Mouse (Mus musculus): ENCODE results near the gene Kcnma1. TPM values are rescaled to one million over a fixed set of nuclear protein-coding genes. Genes with fewer than 3 reads are reported as not detected.

The Kcnma1 gene
- total RNA-seq, 4 experiments from 2014 or later = 54.5 to 65.3 (median 57.1) TPM

DNA sequence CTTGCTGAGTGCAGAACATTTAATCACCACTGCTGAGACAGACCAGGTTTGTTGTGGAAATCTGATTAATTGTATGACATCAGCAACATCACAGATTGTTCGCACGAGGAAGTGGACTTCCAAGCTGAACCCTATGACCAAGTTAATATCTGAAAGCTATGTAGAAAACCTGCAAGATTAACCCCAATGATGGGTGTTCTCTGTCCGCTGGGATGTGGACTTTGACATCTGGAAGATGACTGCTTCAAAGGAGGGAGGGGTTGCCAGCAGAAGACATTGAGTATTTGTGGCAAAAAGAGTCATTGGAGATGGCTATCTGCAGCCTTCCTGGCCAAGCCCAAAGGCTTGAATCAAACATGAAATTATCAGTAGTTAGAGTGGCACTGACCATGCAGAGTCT lies 480.9 kb downstream of the Kcnma1 start:
- peak in 1 of 2 experiments; percentile 0 for DNase-seq (ENCODE audit: low spot score in 2 of 2)

DNA sequence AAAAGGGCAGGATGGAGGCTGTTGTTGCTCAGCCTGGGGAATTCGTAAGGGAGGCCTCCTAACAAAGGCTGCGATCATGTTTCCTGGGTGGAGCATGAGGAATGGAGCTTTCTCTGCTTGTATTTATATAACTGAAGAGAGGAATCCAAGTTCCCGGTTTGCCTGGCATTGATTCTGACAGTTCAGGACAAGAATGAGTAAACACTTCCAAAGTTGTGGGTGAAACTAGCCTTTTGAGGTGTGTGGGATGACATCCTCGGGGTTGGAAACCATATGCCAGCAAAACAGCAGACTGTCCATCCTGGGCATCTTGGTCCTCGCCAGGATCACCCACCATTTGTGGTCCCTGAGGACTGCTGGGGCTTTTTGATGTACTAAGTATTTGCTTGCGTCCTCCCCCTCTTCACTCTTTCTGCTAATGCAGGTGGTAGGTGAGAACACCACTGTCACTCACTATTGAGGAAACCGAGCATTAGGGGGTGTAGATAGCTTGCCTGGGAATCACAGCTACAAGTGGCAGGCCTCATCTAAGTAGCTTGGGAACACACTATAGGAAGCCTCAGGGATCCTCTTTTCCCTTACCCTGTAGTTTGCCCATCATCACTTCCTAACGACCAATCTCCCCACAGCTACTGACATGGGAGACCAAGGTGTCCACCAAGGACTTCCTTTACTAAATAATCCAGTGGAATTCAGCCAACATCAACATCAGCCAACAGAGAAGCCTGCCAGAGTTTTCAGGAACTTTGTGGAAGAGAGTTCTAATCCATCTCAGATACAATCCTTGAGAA lies 482.4 kb downstream of the Kcnma1 start:
- no peak for DNase-seq (ENCODE audit: low spot score in 2 of 2)

DNA sequence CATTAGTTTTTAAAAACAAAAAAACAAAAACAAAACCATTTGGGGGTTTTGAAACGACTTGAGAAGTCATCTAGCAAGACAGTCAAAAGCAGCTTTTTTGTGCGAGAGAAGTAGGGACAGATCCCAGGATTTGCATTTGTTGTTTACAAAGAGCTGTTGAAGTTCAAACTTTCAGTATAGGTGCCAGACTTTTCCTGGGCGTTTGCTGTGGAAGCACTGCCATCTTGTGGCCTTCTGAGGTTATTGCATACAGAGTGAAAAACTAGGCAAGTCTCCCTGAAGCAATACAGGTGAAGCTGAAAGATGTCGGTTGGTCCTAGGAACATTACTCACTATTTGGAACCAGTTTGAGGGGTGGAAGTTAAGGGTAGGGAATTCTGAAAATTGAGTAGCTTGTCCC lies 484.6 kb downstream of the Kcnma1 start:
- peak; percentile 15 to 25 for DNase-seq (ENCODE audit: low spot score in 2 of 2)

DNA sequence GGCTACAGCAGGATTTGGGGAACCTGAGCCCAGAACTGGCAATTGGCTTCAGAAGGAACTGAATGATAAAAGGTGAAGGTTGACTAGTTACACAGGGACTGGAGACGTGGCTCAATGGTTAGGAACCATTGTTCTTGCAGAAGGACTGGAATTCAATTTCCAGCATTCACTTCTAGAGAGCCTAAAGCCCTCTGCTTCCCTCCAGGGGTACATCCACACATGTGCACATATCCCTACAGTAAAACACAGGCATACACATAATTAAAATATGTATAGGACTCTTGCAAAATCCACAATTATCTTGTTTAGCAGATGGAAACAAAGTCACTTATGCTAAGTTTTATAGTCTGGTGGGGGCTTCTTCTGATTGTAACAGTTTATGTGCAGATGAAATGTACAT lies 485.1 kb downstream of the Kcnma1 start:
- no peak for DNase-seq (ENCODE audit: low spot score in 2 of 2)

DNA sequence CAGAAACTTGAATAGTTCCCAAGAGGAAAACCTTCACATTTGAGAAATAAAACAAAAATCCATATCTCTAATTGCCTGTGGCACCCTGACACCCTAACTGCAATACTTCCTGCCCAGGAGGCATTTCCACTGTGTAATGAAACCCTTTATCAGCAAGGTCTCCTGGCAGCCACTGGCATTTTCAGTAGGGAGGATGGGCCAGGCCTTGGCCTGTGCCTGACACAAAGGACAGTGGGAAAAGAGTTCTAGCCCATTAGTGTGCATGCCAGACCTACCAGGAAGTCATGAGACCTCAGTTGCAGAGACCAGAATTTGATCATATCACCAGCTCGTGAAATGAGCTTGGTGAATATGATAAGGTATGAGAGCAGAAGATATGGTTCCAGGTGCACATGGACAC lies 488.4 kb downstream of the Kcnma1 start:
- no peak for DNase-seq (ENCODE audit: low spot score in 2 of 2)

DNA sequence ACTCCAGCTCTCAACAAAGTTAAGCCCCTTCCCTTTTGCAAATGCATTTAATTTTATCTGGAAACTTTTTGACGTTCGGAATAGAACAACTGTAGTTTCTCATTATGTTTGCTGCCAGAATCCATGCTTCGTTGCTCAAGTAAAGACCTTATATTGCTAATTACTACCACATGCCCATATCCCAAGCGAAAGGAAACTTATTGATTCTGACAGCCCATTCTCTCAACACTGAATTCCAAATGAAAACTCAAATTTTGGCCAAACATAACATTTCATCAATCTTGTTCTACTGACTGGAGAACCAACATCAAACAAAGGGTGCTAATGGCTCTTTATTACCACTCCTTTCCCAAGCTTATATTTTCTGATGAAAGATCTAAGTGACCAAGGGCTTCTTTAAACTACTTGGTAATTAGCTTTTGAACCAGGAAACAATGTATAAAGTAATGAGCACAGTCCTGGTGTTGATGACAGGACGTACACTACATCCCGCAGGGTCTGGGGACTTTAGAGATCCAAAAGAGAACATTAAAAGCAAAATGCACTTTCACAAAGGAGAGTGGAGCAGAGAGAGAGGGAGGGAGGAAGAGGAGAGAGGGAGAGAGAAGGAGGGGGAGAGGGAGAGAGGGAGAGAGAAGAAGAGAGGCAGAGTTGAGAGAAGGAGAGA lies 490.3 kb downstream of the Kcnma1 start:
- DNase-seq (ENCODE audit: low spot score in 2 of 2) = no peak

DNA sequence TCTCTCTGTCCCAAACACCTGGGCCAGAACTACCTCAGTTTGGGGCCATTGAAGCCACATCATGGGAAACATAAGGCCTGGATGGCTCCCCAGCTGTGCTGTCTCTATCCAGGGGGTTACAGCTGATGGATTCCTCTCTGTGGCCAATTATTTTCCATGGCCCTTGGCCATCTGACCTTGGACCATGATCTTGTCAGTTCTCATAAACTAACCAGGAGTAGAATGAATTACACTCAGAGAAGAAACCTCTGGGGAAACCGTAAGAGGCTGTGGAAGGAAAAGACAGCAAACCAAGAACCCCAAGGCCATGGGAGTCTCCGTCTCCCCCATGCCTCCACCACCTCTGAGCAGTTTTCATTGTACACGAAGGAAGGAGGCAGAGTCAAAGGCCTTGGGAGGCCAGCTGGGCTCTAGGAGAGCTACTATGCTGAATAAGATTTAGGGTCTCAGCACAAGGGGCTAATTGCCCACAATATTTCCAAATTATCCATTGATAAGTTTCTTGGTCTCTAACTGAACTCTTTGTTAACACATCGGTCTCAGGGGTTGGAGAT lies 491.6 kb downstream of the Kcnma1 start:
- DNase-seq (ENCODE audit: low spot score in 2 of 2) = peak in 1 of 2 experiments; percentile 24

DNA sequence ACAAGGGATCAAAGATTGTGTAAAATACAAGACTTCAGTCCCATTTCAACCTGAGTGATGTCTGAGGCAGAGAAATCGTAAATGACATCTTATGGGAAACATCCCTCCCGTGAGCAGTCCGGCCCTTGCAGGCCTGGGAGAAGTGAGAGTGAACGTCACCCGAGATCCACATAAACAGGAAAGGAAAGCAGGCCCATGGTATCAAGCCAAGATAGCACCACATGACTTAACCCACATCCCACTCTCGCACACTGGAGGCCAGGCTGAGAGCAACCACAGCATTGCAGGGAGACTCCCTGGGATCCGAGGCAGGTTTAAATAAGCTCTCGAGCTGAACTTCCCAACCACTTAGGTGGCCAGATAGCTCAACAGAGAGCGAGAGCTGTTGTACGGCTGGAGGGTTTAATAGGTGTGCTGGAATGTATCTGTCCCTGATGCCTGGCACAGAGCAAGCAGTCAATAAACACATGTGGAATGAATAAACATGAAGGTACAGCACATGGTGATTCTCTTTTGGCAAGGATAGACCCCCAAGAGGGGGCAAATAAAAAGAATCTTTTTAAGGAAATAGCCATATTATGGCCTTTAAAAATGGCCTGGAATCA lies 493.1 kb downstream of the Kcnma1 start:
- no peak for DNase-seq (ENCODE audit: low spot score in 2 of 2)

DNA sequence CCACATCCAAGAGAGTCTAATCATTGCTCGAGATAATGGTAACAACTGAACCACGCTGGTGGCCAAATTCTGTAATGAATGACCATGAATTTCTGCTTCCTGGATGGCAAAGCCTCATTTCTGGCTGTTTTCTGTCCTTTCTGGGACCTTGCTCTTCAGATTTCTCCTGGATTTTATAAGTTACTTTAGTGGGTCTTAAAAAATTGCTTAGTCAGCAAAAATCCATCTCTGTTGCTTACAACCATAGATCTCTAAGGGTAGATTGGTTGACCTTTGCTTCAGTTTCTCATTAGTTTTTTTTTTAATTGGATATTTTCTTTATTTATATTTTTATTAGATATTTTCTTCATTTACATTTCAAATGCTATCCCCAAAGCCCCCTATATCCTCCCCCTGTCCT lies 496.9 kb downstream of the Kcnma1 start:
- DNase-seq (ENCODE audit: low spot score in 2 of 2) = no peak

DNA sequence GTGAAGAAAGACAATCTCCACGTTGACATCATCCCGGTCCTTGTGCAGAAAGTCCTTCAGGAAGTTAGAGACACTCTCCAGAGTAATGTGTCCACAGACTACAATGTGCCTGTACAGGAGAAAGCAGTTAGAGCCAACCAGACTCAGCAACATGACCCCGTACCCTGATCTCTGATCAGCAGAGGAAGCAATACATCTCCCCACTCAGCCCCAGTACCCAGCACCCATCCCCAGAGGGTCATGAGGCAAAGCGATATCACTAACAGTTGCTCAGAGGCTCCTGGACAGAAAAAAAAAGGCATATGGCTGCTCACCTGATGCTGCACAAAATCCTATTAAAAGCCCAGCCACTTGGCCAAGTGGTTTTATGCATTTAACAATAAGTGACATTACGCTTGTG lies 504.5 kb downstream of the Kcnma1 start:
- no peak for DNase-seq (ENCODE audit: low spot score in 2 of 2)

DNA sequence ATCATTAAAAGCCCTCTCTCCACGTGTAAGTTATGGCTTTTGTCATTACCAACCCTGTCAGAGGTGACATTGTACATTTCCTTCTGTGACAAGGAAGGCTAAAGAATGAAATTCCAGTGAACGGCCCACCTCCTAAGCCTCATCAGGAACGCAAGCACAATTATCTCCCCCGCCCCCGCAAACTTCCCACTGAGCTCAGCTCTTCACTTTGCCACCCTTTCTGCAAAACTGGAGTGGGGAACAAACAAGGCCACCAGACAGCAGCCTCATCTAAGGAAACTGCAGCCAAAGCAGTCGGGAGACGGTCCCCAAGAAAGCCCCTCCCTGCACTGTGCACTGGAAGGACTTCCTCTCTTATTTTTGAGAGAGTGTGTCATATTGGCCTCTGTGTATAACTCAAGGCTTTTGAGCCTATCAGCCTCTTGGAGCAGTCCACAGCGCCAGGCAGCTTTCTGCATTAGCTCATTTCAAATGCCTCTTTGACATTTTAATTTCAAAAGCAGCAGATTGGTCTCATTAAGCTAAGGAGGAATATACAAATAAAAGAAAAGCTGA lies 512.0 kb downstream of the Kcnma1 start:
- no peak for DNase-seq (ENCODE audit: low spot score in 2 of 2)

DNA sequence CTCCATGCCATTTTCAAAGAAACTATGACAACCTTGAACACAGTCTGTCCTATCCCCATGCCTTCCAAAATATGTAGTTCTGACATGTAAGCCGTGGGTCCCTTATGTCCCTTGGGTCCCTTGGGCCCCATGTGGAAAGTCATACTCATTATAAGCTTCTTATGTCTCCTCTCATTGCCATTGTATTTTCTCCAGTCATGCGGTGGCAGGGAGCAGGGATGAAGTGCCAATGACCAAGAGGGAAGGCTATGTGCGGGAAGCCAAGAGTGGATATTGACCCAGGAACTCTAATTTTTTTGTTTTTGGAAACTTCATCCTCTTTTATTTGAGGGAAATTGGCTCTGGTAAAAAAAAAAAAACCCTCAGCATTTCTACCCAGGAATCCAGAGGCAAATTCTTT lies 517.5 kb downstream of the Kcnma1 start:
- no peak for DNase-seq (ENCODE audit: low spot score in 2 of 2)

DNA sequence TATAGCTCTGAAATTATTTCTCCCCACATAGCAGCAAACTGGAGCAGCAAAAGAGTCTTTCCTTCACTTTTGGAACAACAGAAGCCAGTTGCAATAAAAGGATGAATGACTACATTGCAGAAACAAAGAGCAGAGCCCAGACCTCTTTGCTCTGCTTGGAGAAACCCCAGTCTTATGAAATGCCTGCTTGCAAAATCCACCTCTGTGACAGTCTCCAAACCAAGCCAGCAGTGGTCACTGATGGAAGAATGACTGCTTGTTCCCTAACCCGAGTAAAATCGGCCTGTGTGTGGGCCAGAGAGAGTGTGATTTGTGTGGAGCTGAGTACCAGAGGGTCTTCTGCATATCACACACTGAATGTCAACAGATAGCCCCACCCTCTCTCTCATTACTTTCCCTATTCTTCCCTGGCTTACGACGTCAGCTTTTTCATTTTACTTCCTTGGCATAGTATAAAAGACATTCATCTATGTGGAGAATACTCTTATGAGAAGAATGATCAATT lies 518.0 kb downstream of the Kcnma1 start:
- no peak for DNase-seq (ENCODE audit: low spot score in 2 of 2)

DNA sequence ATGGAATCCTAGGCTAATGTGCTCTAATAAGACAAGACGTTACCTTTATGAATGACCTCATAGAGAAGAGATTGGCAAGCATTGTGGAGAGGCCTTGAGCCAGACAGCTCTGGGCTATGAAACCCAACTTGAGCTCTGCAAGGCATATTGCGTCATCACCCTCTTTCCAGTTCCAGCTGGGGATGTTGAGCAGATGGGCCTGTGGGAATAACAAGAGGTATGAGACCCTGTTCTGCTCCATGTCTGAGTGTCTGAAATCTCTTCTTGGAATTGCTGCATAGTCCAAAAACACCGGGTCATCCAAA lies 519.8 kb downstream of the Kcnma1 start:
- DNase-seq (ENCODE audit: low spot score in 2 of 2) = peak; percentile 39 to 50

DNA sequence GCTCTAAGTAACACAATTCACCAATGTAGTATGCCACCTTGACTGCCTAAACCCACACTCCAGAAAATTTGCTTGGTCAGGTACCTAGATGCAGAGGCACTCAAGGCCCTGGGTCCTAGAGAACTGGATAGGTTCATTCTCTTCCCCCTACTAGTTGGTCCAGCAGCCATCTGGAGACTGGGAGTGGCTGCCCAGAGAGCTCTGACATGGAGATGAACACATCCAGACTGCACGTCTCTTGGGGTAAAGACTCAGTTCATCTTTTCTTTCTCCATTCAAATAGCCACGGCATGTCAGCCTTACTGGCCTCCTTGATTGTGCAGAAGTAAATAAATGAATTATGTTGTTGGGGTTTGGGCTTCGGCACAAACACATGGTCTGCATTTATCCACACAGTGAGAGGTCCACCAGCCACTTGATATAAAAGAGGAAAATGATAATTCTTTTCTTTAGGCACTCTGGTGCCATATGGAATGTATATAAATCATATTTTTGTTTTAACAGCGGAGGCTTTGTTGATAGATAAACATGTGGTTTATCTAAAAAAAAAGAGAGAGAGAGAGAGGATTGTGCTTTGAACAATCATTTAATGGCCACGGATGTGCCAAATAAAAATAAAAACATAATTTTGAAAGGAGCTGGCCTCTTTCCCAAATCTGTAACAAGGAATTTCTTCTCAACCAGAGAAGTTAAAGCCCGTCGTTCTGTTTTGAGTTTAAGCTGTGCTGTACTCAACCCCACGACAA lies 520.4 kb downstream of the Kcnma1 start:
- no peak for DNase-seq (ENCODE audit: low spot score in 2 of 2)

DNA sequence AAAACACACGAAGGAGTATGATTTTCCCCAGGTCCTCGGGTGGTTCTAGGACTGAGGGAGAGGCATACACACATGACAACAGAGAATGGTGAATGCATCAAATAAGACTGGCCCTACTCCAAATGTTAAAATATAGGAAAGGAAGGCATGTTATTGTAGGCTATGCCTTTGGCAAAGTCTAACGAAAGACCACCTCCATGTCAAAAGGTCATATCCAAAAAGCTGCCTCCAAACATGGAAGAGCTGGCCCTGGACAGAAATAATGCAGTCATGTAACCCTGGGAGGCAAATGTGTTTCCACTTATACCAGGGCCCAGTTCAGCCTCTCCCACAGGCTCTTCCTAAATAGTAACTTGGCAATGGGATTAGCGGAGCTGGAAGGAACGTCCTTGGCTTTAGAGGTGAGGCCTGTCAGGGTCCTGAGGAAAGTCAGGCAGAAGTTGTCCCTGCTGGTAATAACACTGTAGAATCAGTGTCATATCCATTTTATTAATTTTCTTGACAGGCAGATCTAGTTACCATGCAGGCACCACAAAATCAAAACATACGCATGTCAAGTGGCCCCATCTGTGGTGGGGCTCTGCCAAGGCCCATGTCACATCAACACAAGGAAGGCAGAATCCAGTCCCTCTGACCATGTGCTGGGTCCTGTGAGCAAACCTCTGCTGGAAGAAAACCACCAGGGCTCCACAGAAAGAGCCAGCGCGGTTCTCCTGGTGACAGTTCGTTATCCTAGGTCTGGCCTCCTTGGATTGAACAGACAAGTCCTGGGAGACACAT lies 521.5 kb downstream of the Kcnma1 start:
- peak; percentile 5 to 7 for DNase-seq (ENCODE audit: low spot score in 2 of 2)

DNA sequence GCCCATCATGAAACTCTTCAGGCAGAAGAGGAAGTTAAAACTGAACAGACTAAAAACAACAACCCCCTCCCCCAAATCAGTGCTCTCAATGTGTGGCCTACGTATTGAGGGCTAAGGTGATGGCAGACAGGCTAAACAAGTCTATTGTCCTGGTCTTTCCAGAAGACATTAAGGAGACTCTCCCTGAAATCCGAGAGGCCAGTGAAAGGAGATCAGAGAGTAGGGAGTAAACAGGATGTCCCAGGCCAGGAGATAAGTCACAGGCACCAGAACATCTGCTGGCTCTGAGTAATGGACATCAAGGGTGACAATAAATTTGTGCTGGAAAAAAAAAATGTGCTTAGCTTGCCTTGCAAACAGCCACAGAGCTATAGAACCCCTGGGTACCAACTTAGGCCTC lies 522.9 kb downstream of the Kcnma1 start:
- DNase-seq (ENCODE audit: low spot score in 2 of 2) = no peak

DNA sequence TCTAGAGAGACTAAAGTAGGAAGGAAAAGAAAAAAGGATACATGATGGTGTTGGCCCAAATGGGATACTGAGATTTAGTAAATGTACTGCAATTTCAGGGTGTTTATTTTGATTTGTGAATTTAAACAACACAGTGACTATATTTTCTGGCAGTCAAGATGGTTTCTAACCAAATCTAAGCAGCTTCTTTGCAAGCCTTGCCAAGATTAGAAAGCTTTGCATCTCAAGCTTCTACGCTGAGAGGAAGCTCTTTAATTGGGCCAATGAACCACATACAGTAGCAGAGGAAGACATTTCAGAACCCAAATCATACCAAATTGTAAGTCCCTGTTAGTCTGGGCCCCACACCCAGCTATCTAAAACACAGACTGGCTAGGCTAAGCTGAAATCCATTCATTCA lies 527.6 kb downstream of the Kcnma1 start:
- no peak for DNase-seq (ENCODE audit: low spot score in 2 of 2)

DNA sequence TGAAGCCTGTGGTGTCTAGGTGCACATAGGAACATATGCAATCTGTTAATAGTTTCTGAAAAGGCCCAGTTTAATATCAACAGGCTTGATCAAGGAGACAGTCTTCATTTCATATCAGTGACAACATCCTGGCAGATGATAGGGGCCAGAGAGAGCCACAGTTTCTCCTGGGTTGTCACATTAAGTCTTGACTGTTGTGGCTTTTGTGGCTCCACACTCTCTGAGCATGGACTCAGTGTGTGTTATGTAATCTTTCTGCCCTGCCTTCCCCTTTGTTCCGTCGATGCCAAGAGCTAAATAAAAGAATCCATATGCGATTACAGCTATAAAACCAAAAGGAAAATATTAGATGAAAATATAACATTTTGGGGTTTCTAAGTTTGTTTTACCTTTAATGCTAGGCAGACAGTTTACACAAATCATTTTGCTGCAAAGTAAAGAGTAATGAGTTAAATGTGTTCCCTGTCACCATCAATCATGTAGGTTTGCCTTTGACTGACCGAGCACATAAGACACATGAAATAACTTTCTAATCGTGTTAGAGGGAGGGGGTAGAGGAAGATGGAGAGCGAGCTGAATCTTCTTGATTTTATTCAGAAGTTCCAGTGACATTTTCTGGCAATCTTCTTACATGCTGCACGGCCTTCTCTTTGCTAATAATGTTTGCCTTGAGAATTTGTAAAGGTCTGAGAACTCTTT lies 528.3 kb downstream of the Kcnma1 start:
- DNase-seq (ENCODE audit: low spot score in 2 of 2) = no peak

DNA sequence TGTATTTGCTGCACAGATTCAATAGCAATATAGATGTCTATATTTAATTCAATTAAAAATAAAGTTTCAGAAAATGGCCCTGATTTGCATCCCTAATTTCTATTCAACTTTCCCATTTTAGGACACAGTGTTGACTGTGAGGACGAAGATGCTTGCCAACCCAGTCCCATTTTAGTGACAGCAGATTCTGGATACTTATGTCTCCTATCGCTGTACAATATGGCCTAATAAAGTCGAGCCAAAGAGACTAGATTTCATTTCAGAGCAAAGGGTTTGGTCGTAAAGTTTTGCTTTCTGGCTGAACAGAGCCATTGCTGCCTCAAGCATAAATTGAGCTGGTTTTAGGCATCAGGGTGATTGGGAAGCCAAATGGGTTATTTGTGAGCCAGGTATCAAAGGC lies 539.2 kb downstream of the Kcnma1 start:
- DNase-seq (ENCODE audit: low spot score in 2 of 2) = no peak
